Comparison of ENCODE assay signal across 25 mouse cellular contexts in genomic region chr6:38868974-38869373, GRCm38 (mm10). TPM values are rescaled to one million over a fixed set of nuclear protein-coding genes. Genes with fewer than 3 reads are reported as not detected.
DNase-seq lines count a peak whose midpoint lies in the region; ATAC-seq and TF ChIP-seq lines count a peak whose summit lies in the region.
"Had no signal": no experiment of that assay in that cellular context is flagged by ENCODE, and none has a peak within 500 bp of the region (broad histone marks: within the 10 kb centered on the region; RNA-seq: fewer than 3 reads in every experiment).

No protein-coding gene starts in this region.

- H3K36me3 ChIP-seq in liver, embryonic 12.5 days = peaks cover 55% of the 10 kb centered on the region
- peaks cover 4% of the 10 kb centered on the region; the same call in 1 of the 2 replicates for H3K36me3 ChIP-seq in liver, embryonic 11.5 days (ENCODE audit: control insufficient read depth, insufficient read depth, low read length)
- no peaks in the 10 kb centered on the region for H3K36me3 ChIP-seq in midbrain, embryonic 11.5 days (ENCODE audit: control insufficient read depth, insufficient read depth, low read length)
- H3K36me3 ChIP-seq in midbrain, postnatal 0 days (ENCODE audit: insufficient read depth, low read length) = no peaks in the 10 kb centered on the region
- no peaks in the 10 kb centered on the region for H3K36me3 ChIP-seq in intestine, postnatal 0 days (ENCODE audit: control insufficient read depth, insufficient read depth)

- no peaks in the 10 kb centered on the region for H3K27me3 ChIP-seq in liver, embryonic 12.5 days (replicated peaks)
- H3K27me3 ChIP-seq in liver, embryonic 11.5 days (replicated peaks; ENCODE audit: control insufficient read depth, insufficient read depth, low read length) = no peaks in the 10 kb centered on the region
- no peaks in the 10 kb centered on the region for H3K27me3 ChIP-seq in midbrain, embryonic 11.5 days (ENCODE audit: control insufficient read depth, insufficient read depth, low read length)
- no peaks in the 10 kb centered on the region for H3K27me3 ChIP-seq in midbrain, postnatal 0 days (ENCODE audit: insufficient read depth, low read length)
- H3K27me3 ChIP-seq in intestine, postnatal 0 days (replicated peaks; ENCODE audit: control insufficient read depth, insufficient read depth, low read length) = no peaks in the 10 kb centered on the region
- H3K27me3 ChIP-seq: forebrain, embryonic 13.5 days; heart, embryonic 13.5 days had no signal

- no peak overlapping the region for H3K4me3 ChIP-seq in liver, embryonic 12.5 days
- H3K4me3 ChIP-seq in liver, embryonic 11.5 days (ENCODE audit: low read depth, low read length) = no peak overlapping the region
- H3K4me3 ChIP-seq in midbrain, embryonic 11.5 days (ENCODE audit: low read depth, low read length) = no peak overlapping the region
- no peak overlapping the region for H3K4me3 ChIP-seq in midbrain, postnatal 0 days (ENCODE audit: low read depth, low read length)
- no peak overlapping the region for H3K4me3 ChIP-seq in intestine, postnatal 0 days (ENCODE audit: low read depth, low read length)
- H3K4me3 ChIP-seq: forebrain, embryonic 10.5 days; forebrain, embryonic 13.5 days; heart, adult 2 months; heart, embryonic 10.5 days; heart, embryonic 13.5 days had no signal

- H3K4me1 ChIP-seq in liver, embryonic 12.5 days = peaks cover 93% of the 10 kb centered on the region
- peaks cover 76% of the 10 kb centered on the region for H3K4me1 ChIP-seq in liver, embryonic 11.5 days (replicated peaks; ENCODE audit: control insufficient read depth, insufficient read depth, low read length)
- peaks cover 45% of the 10 kb centered on the region for H3K4me1 ChIP-seq in midbrain, embryonic 11.5 days (ENCODE audit: control insufficient read depth, insufficient read depth, low read length)
- peaks cover 10% of the 10 kb centered on the region for H3K4me1 ChIP-seq in midbrain, postnatal 0 days (ENCODE audit: insufficient read depth, low read length)
- peaks cover 14% of the 10 kb centered on the region for H3K4me1 ChIP-seq in intestine, postnatal 0 days (replicated peaks; ENCODE audit: control insufficient read depth, insufficient read depth, low read length)

- ATAC-seq in liver, embryonic 12.5 days = no peak
- ATAC-seq in liver, embryonic 11.5 days (replicated peaks; ENCODE audit: low FRiP score) = no peak
- no peak for ATAC-seq in midbrain, embryonic 11.5 days (ENCODE audit: low FRiP score)
- no peak for ATAC-seq in midbrain, postnatal 0 days (ENCODE audit: low FRiP score)
- peak; percentile 65 for ATAC-seq in intestine, postnatal 0 days
- ATAC-seq: activated CD4-positive, CD25-positive, alpha-beta regulatory T cell, adult 4 months; forebrain, embryonic 13.5 days; forebrain, embryonic 16.5 days had no signal

- WGBS in liver, embryonic 12.5 days (ENCODE audit: insufficient replicate concordance) = 78% methylated on average over 1 of the region's 1 CpGs
- 88% methylated on average over 1 of the region's 1 CpGs for WGBS in liver, embryonic 11.5 days
- 95% methylated on average over 1 of the region's 1 CpGs for WGBS in midbrain, embryonic 11.5 days
- 93% methylated on average over 1 of the region's 1 CpGs for WGBS in midbrain, postnatal 0 days
- 41% methylated on average over 1 of the region's 1 CpGs for WGBS in intestine, postnatal 0 days

- peak overlapping the region; percentile 32; the same call in 1 of the 2 replicates for H3K27ac ChIP-seq in liver, embryonic 12.5 days
- H3K27ac ChIP-seq in liver, embryonic 11.5 days (ENCODE audit: low read depth, low read length) = no peak overlapping the region
- H3K27ac ChIP-seq in midbrain, embryonic 11.5 days (ENCODE audit: low read depth, low read length) = no peak overlapping the region
- H3K27ac ChIP-seq in midbrain, postnatal 0 days (ENCODE audit: low read depth, low read length) = no peak overlapping the region
- no peak overlapping the region for H3K27ac ChIP-seq in intestine, postnatal 0 days (ENCODE audit: low read depth, low read length)
- H3K27ac ChIP-seq: forebrain, embryonic 10.5 days; forebrain, embryonic 13.5 days; heart, adult 2 months; heart, embryonic 10.5 days; heart, embryonic 13.5 days; hindbrain, embryonic 14.5 days had no signal

- no peak for DNase-seq in liver, embryonic 11.5 days (ENCODE audit: low spot score)
- DNase-seq in midbrain, embryonic 11.5 days (ENCODE audit: low spot score, missing footprints) = peak; percentile 31
- no peak for DNase-seq in midbrain, postnatal 0 days (ENCODE audit: low spot score)
- DNase-seq in retina, embryonic 14.5 days (ENCODE audit: low spot score) = no peak
- DNase-seq in kidney, adult 9 months = no peak
- DNase-seq: adrenal gland, postnatal 10 days; adrenal gland, postnatal 36 days; B cell, adult 2 months; cerebellum, adult 18-20 months; cerebellum, adult 9-10 months; cerebellum, postnatal 14 days; gastrocnemius, postnatal 10 days; gastrocnemius, postnatal 36 days; heart, adult 2 months; heart, postnatal 14 days; heart, postnatal 4 days had no signal

- H3K9me3 ChIP-seq in liver, embryonic 12.5 days (replicated peaks) = no peaks in the 10 kb centered on the region
- no peaks in the 10 kb centered on the region for H3K9me3 ChIP-seq in liver, embryonic 11.5 days (ENCODE audit: control insufficient read depth, low read length)
- no peaks in the 10 kb centered on the region for H3K9me3 ChIP-seq in midbrain, embryonic 11.5 days (ENCODE audit: control insufficient read depth, low read length)
- H3K9me3 ChIP-seq in midbrain, postnatal 0 days (ENCODE audit: low read length) = no peaks in the 10 kb centered on the region
- H3K9me3 ChIP-seq in intestine, postnatal 0 days (ENCODE audit: control insufficient read depth) = no peaks in the 10 kb centered on the region
- H3K9me3 ChIP-seq: forebrain, embryonic 10.5 days; forebrain, embryonic 13.5 days; heart, embryonic 10.5 days; heart, embryonic 13.5 days had no signal

- no peak overlapping the region for H3K4me2 ChIP-seq in liver, embryonic 12.5 days
- no peak overlapping the region for H3K4me2 ChIP-seq in liver, embryonic 11.5 days
- H3K4me2 ChIP-seq in midbrain, embryonic 11.5 days = no peak overlapping the region
- no peak overlapping the region for H3K4me2 ChIP-seq in midbrain, postnatal 0 days (ENCODE audit: low read depth, low read length, poor library complexity, severe bottlenecking)
- no peak overlapping the region for H3K4me2 ChIP-seq in intestine, postnatal 0 days (replicated peaks; ENCODE audit: low read depth)
- H3K4me2 ChIP-seq: forebrain, embryonic 13.5 days; heart, embryonic 13.5 days; hindbrain, embryonic 14.5 days had no signal

- H3K9ac ChIP-seq in liver, embryonic 12.5 days = no peak overlapping the region
- H3K9ac ChIP-seq in liver, embryonic 11.5 days (ENCODE audit: low read depth, low read length) = no peak overlapping the region
- H3K9ac ChIP-seq in midbrain, embryonic 11.5 days (ENCODE audit: low read length) = no peak overlapping the region
- H3K9ac ChIP-seq in midbrain, postnatal 0 days (replicated peaks; ENCODE audit: low read length, poor library complexity, severe bottlenecking) = no peak overlapping the region
- H3K9ac ChIP-seq in intestine, postnatal 0 days (ENCODE audit: low read depth, low read length) = no peak overlapping the region
- H3K9ac ChIP-seq: forebrain, embryonic 13.5 days; heart, embryonic 13.5 days; hindbrain, embryonic 14.5 days had no signal

- TF ChIP-seq CTCF in midbrain, postnatal 0 days (IDR thresholded peaks at IDR 0.05) = no peak
- TF ChIP-seq CTCF in intestine, postnatal 0 days (IDR thresholded peaks at IDR 0.05; ENCODE audit: low read depth) = no peak

RNA-seq across cellular contexts. Expression of gene Tbxas1, which starts 6.2 kb away (rescaled TPM):
- polyA plus RNA-seq in liver, embryonic 12.5 days (2016; fragmentation: Nextera tagmentation; extraction: Ambion mirVana) = 11.3 and 12.9 TPM in 2 replicates
- polyA plus RNA-seq in liver, embryonic 11.5 days (2014; fragmentation: Nextera tagmentation; extraction: Ambion mirVana) = 11.5 and 12.0 TPM in 2 replicates
- polyA plus RNA-seq in midbrain, embryonic 11.5 days (2014; fragmentation: Nextera tagmentation; extraction: Ambion mirVana) = 1.5 TPM in 2 replicates
- 1.8 and 3.1 TPM in 2 replicates for total RNA-seq in midbrain, postnatal 0 days (2014; rRNA removed)
- 1.4 and 2.2 TPM in 2 replicates for polyA plus RNA-seq in midbrain, postnatal 0 days (2015; fragmentation: Nextera tagmentation; extraction: Ambion mirVana)
- 2.1 and 2.9 TPM in 2 replicates for polyA plus RNA-seq in intestine, postnatal 0 days (2015; fragmentation: Nextera tagmentation; extraction: Ambion mirVana)

RNA-seq across cellular contexts. Expression of gene Hipk2, which starts 7.0 kb away (rescaled TPM):
- 26.8 and 28.9 TPM in 2 replicates for polyA plus RNA-seq in liver, embryonic 12.5 days (2016; fragmentation: Nextera tagmentation; extraction: Ambion mirVana)
- 21.4 and 27.4 TPM in 2 replicates for polyA plus RNA-seq in liver, embryonic 11.5 days (2014; fragmentation: Nextera tagmentation; extraction: Ambion mirVana)
- 25.2 and 25.8 TPM in 2 replicates for polyA plus RNA-seq in midbrain, embryonic 11.5 days (2014; fragmentation: Nextera tagmentation; extraction: Ambion mirVana)
- 64.7 and 71.0 TPM in 2 replicates for total RNA-seq in midbrain, postnatal 0 days (2014; rRNA removed)
- polyA plus RNA-seq in midbrain, postnatal 0 days (2015; fragmentation: Nextera tagmentation; extraction: Ambion mirVana) = 22.0 and 24.3 TPM in 2 replicates
- 12.0 and 15.4 TPM in 2 replicates for polyA plus RNA-seq in intestine, postnatal 0 days (2015; fragmentation: Nextera tagmentation; extraction: Ambion mirVana)
